Mouse (Mus musculus): ENCODE measurements around the gene Gm572. TPM values are rescaled to one million over a fixed set of nuclear protein-coding genes. Genes with fewer than 3 reads are reported as not detected.
A peak's percentile ranks its signal among the peaks of the same experiment; 100 is the strongest.

The Gm572 gene
- total and polyA plus RNA-seq, 2 experiments from 2014 or later = not detected

GRCm38 (mm10) chr4:148664021-148664420, 20.9 kb downstream of the Gm572 start:
- no peak overlapping the region for H3K4me2 ChIP-seq (ENCODE audit: low read depth)
- H3K9ac ChIP-seq = no peak overlapping the region
- H3K4me3 ChIP-seq (ENCODE audit: low read depth, low read length) = no peak overlapping the region
- H3K36me3 ChIP-seq (ENCODE audit: insufficient read depth) = no peaks in the 10 kb centered on the region
- no peaks in the 10 kb centered on the region for H3K4me1 ChIP-seq (ENCODE audit: insufficient read depth)
- H3K27ac ChIP-seq (ENCODE audit: low read depth, low read length) = no peak overlapping the region
- 55% methylated on average over 6 of the region's 6 CpGs for WGBS
- no peak for TF ChIP-seq CTCF (IDR thresholded peaks at IDR 0.05; ENCODE audit: low read depth)
- ATAC-seq = no peak
- DNase-seq = no peak
- no peaks in the 10 kb centered on the region for H3K9me3 ChIP-seq (ENCODE audit: low read length)
- no peaks in the 10 kb centered on the region for H3K27me3 ChIP-seq (ENCODE audit: insufficient read depth, low read length)

- Histone ChIP-seq H3K27ac (ENCODE audit: low read depth, low read length) (no peak overlapping the region), H3K4me2 (ENCODE audit: low read depth) (no peak overlapping the region), H3K27me3 (ENCODE audit: insufficient read depth, low read length) (no peaks in the 10 kb centered on the region), H3K9me3 (ENCODE audit: low read length) (no peaks in the 10 kb centered on the region), H3K4me1 (ENCODE audit: insufficient read depth) (no peaks in the 10 kb centered on the region), H3K36me3 (ENCODE audit: insufficient read depth) (no peaks in the 10 kb centered on the region), H3K4me3 (ENCODE audit: low read depth, low read length) (no peak overlapping the region), H3K9ac (no peak overlapping the region)
- DNase-seq (no peak), ATAC-seq (peak; percentile 48)
- no peak for TF ChIP-seq CTCF (IDR thresholded peaks at IDR 0.05; ENCODE audit: low read depth)
- WGBS = 77% methylated on average over 15 of the region's 15 CpGs
Measured at GRCm38 (mm10) chr4:148667006-148667755, 24.1 kb downstream of the Gm572 start.

- H3K4me3 ChIP-seq (ENCODE audit: low read depth, low read length) = no peak overlapping the region
- no peaks in the 10 kb centered on the region for H3K9me3 ChIP-seq (ENCODE audit: low read length)
- H3K4me1 ChIP-seq (ENCODE audit: insufficient read depth) = no peaks in the 10 kb centered on the region
- H3K36me3 ChIP-seq (ENCODE audit: insufficient read depth) = no peaks in the 10 kb centered on the region
- WGBS = 69% methylated on average over 16 of the region's 16 CpGs
- TF ChIP-seq CTCF (IDR thresholded peaks at IDR 0.05; ENCODE audit: low read depth) = no peak
- H3K27ac ChIP-seq (ENCODE audit: low read depth, low read length) = no peak overlapping the region
- no peak overlapping the region for H3K9ac ChIP-seq
- no peak overlapping the region for H3K4me2 ChIP-seq (ENCODE audit: low read depth)
- ATAC-seq = no peak
- H3K27me3 ChIP-seq (ENCODE audit: insufficient read depth, low read length) = no peaks in the 10 kb centered on the region
- DNase-seq = no peak
Measured at GRCm38 (mm10) chr4:148671230-148671947, 28.3 kb downstream of the Gm572 start.

- Histone ChIP-seq H3K27ac (ENCODE audit: low read depth, low read length) (no peak overlapping the region), H3K36me3 (ENCODE audit: insufficient read depth) (no peaks in the 10 kb centered on the region), H3K4me1 (ENCODE audit: insufficient read depth) (no peaks in the 10 kb centered on the region), H3K9me3 (ENCODE audit: low read length) (no peaks in the 10 kb centered on the region), H3K27me3 (ENCODE audit: insufficient read depth, low read length) (no peaks in the 10 kb centered on the region), H3K9ac (no peak overlapping the region), H3K4me2 (ENCODE audit: low read depth) (no peak overlapping the region), H3K4me3 (ENCODE audit: low read depth, low read length) (no peak overlapping the region)
- DNase-seq = no peak
- no peak for TF ChIP-seq CTCF (IDR thresholded peaks at IDR 0.05; ENCODE audit: low read depth)
- no peak for ATAC-seq
- 64% methylated on average over 7 of the region's 7 CpGs for WGBS
Measured at GRCm38 (mm10) chr4:148675043-148675442, 31.9 kb downstream of the Gm572 start.

- no peaks in the 10 kb centered on the region for H3K9me3 ChIP-seq (ENCODE audit: low read length)
- 64% methylated on average over 16 of the region's 16 CpGs for WGBS
- H3K9ac ChIP-seq = no peak overlapping the region
- no peaks in the 10 kb centered on the region for H3K4me1 ChIP-seq (ENCODE audit: insufficient read depth)
- no peak for TF ChIP-seq CTCF (IDR thresholded peaks at IDR 0.05; ENCODE audit: low read depth)
- no peaks in the 10 kb centered on the region for H3K27me3 ChIP-seq (ENCODE audit: insufficient read depth, low read length)
- ATAC-seq (no peak), DNase-seq (no peak)
- no peak overlapping the region for H3K4me3 ChIP-seq (ENCODE audit: low read depth, low read length)
- no peak overlapping the region for H3K27ac ChIP-seq (ENCODE audit: low read depth, low read length)
- H3K36me3 ChIP-seq (ENCODE audit: insufficient read depth) = no peaks in the 10 kb centered on the region
- no peak overlapping the region for H3K4me2 ChIP-seq (ENCODE audit: low read depth)
Measured at GRCm38 (mm10) chr4:148676188-148676960, 33.3 kb downstream of the Gm572 start.

- no peaks in the 10 kb centered on the region for H3K27me3 ChIP-seq (ENCODE audit: insufficient read depth, low read length)
- no peak for ATAC-seq
- no peak overlapping the region for H3K27ac ChIP-seq (ENCODE audit: low read depth, low read length)
- DNase-seq = no peak
- WGBS = 44% methylated on average over 20 of the region's 20 CpGs
- no peaks in the 10 kb centered on the region for H3K4me1 ChIP-seq (ENCODE audit: insufficient read depth)
- H3K9me3 ChIP-seq (ENCODE audit: low read length) = no peaks in the 10 kb centered on the region
- H3K9ac ChIP-seq = no peak overlapping the region
- no peak for TF ChIP-seq CTCF (IDR thresholded peaks at IDR 0.05; ENCODE audit: low read depth)
- H3K4me2 ChIP-seq (ENCODE audit: low read depth) = no peak overlapping the region
- no peaks in the 10 kb centered on the region for H3K36me3 ChIP-seq (ENCODE audit: insufficient read depth)
- no peak overlapping the region for H3K4me3 ChIP-seq (ENCODE audit: low read depth, low read length)
Measured at GRCm38 (mm10) chr4:148676961-148677637, 34.0 kb downstream of the Gm572 start.
